Mouse (Mus musculus) retina, postnatal 1 day (tissue): ENCODE results near the gene Ccl9.

Experiments
- DNase-seq: peaks from one replicate; pipeline ENCODE4 v3.0.0-alpha.2; 2012

Gene Ccl9

GRCm38 (mm10) chr11:83578186-83578760 lies at the start of gene Ccl9:
Ccl9 (minus strand) TSS chr11:83578636.
- DNase-seq = no peak

GRCm38 (mm10) chr11:83623586-83623985 lies 45.1 kb upstream of the Ccl9 start:
- DNase-seq = no peak

GRCm38 (mm10) chr11:83619037-83619436 lies 40.6 kb upstream of the Ccl9 start:
- no peak for DNase-seq

- no peak for DNase-seq
These were observed 39.8 kb upstream of the Ccl9 start for GRCm38 (mm10) chr11:83618238-83618637.

GRCm38 (mm10) chr11:83616586-83616985 lies 38.1 kb upstream of the Ccl9 start:
- no peak for DNase-seq

- no peak for DNase-seq
These were observed 32.5 kb upstream of the Ccl9 start for GRCm38 (mm10) chr11:83610900-83611299.

GRCm38 (mm10) chr11:83606396-83606795 lies 28.0 kb upstream of the Ccl9 start:
- DNase-seq = no peak

- no peak for DNase-seq
These were observed 27.1 kb upstream of the Ccl9 start for GRCm38 (mm10) chr11:83605535-83605934.

GRCm38 (mm10) chr11:83604698-83605097 lies 26.3 kb upstream of the Ccl9 start:
- no peak for DNase-seq

GRCm38 (mm10) chr11:83603399-83603798 lies 25.0 kb upstream of the Ccl9 start:
- DNase-seq = no peak

GRCm38 (mm10) chr11:83600576-83600975 lies 22.1 kb upstream of the Ccl9 start:
- no peak for DNase-seq

GRCm38 (mm10) chr11:83598991-83599390 lies 20.6 kb upstream of the Ccl9 start:
- no peak for DNase-seq

GRCm38 (mm10) chr11:83598207-83598837 lies 19.9 kb upstream of the Ccl9 start:
- no peak for DNase-seq

GRCm38 (mm10) chr11:83597796-83598195 lies 19.4 kb upstream of the Ccl9 start:
- no peak for DNase-seq

GRCm38 (mm10) chr11:83595669-83596455 lies 17.4 kb upstream of the Ccl9 start:
- no peak for DNase-seq

GRCm38 (mm10) chr11:83593453-83593852 lies 15.0 kb upstream of the Ccl9 start:
- DNase-seq = no peak

- DNase-seq = no peak
These were observed 14.4 kb upstream of the Ccl9 start, which contains the start of gene Ccl6 for GRCm38 (mm10) chr11:83592853-83593252. Ccl6 (minus strand) TSS chr11:83593087.

GRCm38 (mm10) chr11:83584232-83584631 lies 5.8 kb upstream of the Ccl9 start:
- DNase-seq = no peak

GRCm38 (mm10) chr11:83583450-83583754 lies 5.0 kb upstream of the Ccl9 start:
- no peak for DNase-seq

GRCm38 (mm10) chr11:83582626-83583449 lies 4.4 kb upstream of the Ccl9 start:
- no peak for DNase-seq

- DNase-seq = no peak
These were observed 3.5 kb upstream of the Ccl9 start for GRCm38 (mm10) chr11:83581626-83582610.

- DNase-seq = no peak
These were observed 2.3 kb upstream of the Ccl9 start for GRCm38 (mm10) chr11:83580699-83581232.
